22 mouse cellular contexts compared by ENCODE assay signal in the genomic region with DNA sequence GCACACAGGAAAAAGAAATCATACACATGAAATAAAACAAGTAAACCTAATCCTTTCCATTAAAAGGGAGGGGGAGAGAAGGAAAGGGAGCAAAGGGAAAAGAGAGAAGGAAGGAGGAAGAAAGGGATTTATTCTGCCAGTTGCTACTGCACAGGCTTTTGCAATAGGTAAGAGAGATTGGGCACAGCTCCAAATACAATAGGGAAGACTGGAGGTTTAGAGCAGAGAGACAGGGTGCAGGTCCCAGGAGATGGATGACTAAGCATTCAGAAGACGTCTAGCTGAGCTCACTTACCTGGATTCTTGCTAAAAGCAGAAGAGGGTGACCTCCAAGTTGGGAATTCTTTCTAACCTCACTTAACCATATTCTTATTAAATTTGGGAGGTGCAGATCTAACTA. TPM values are rescaled to one million over a fixed set of nuclear protein-coding genes. Genes with fewer than 3 reads are reported as not detected.
DNase-seq lines count a peak whose midpoint lies in the region; ATAC-seq and TF ChIP-seq lines count a peak whose summit lies in the region.
"Had no signal": no experiment of that assay in that cellular context is flagged by ENCODE, and none has a peak within 500 bp of the region (broad histone marks: within the 10 kb centered on the region; RNA-seq: fewer than 3 reads in every experiment).

No protein-coding gene starts in this region.

- H3K4me1 ChIP-seq in intestine, embryonic 16.5 days (ENCODE audit: control insufficient read depth, insufficient read depth, low read length) = no peaks in the 10 kb centered on the region
- H3K4me1 ChIP-seq in intestine, embryonic 15.5 days (replicated peaks) = no peaks in the 10 kb centered on the region
- H3K4me1 ChIP-seq in small intestine, adult 2 months (ENCODE audit: control insufficient read depth, insufficient read depth, insufficient read length, low read length) = peaks cover 6% of the 10 kb centered on the region; the same call in 1 of the 2 replicates
- H3K4me1 ChIP-seq: embryonic facial prominence, embryonic 13.5 days; forebrain, embryonic 10.5 days; hindbrain, embryonic 12.5 days had no signal

- 36% methylated on average over 1 of the region's 1 CpGs for WGBS in intestine, embryonic 16.5 days
- 45% methylated on average over 1 of the region's 1 CpGs for WGBS in intestine, embryonic 15.5 days
- WGBS in small intestine, adult 2 months = 11% methylated on average over 1 of the region's 1 CpGs

- H3K4me3 ChIP-seq in intestine, embryonic 16.5 days (ENCODE audit: low read length) = no peak overlapping the region
- H3K4me3 ChIP-seq in intestine, embryonic 15.5 days (replicated peaks) = no peak overlapping the region
- H3K4me3 ChIP-seq in small intestine, adult 2 months (ENCODE audit: low read depth, low read length) = no peak overlapping the region
- H3K4me3 ChIP-seq: embryonic facial prominence, embryonic 13.5 days; forebrain, embryonic 10.5 days; gastrocnemius, adult 2 months; hindbrain, embryonic 12.5 days had no signal

- no peak for TF ChIP-seq POLR2A in small intestine, adult 2 months (IDR thresholded peaks at IDR 0.05; ENCODE audit: low read depth, low read length)

- peak; percentile 53 for DNase-seq in lung, postnatal 25 days (ENCODE audit: low spot score)
- DNase-seq in lung, postnatal 14 days = no peak
- no peak for DNase-seq in layer of hippocampus, adult 9-10 months (ENCODE audit: low spot score)
- DNase-seq in Muller cell, postnatal 12 days (ENCODE audit: inconsistent ontology term) = no peak
- DNase-seq: adrenal gland, postnatal 14 days; cerebellum, adult 11-12 months; cerebellum, adult 9-10 months; cerebellum, postnatal 25 days; gastrocnemius, adult 2 months; gastrocnemius, postnatal 25 days; heart, adult 11 months; heart, postnatal 10 days; heart, postnatal 4 days had no signal

- H3K36me3 ChIP-seq in intestine, embryonic 16.5 days (ENCODE audit: control insufficient read depth, insufficient read depth, low read length) = no peaks in the 10 kb centered on the region
- H3K36me3 ChIP-seq in intestine, embryonic 15.5 days = no peaks in the 10 kb centered on the region
- H3K36me3 ChIP-seq in small intestine, adult 2 months (ENCODE audit: control insufficient read depth, insufficient read depth, low read length) = no peaks in the 10 kb centered on the region
- H3K36me3 ChIP-seq: embryonic facial prominence, embryonic 13.5 days; forebrain, embryonic 10.5 days; hindbrain, embryonic 12.5 days had no signal

- ATAC-seq in intestine, embryonic 16.5 days = 0 out of 2 replicates have a peak, but pooled peaks have one; percentile 38
- no peak for ATAC-seq in intestine, embryonic 15.5 days
- ATAC-seq: activated CD4-positive, CD25-positive, alpha-beta regulatory T cell, adult 4 months; forebrain, embryonic 14.5 days; Patski had no signal

- no peak overlapping the region for H3K9ac ChIP-seq in intestine, embryonic 16.5 days (ENCODE audit: low read depth, low read length)
- H3K9ac ChIP-seq in intestine, embryonic 15.5 days = no peak overlapping the region
- H3K9ac ChIP-seq: embryonic facial prominence, embryonic 13.5 days; hindbrain, embryonic 12.5 days had no signal

- TF ChIP-seq CTCF in small intestine, adult 2 months (IDR thresholded peaks at IDR 0.05; ENCODE audit: extremely low read depth, insufficient read length, insufficient replicate concordance, low read depth, low read length) = no peak

- no peak overlapping the region for H3K27ac ChIP-seq in intestine, embryonic 16.5 days (ENCODE audit: low read length)
- H3K27ac ChIP-seq in intestine, embryonic 15.5 days = no peak overlapping the region
- H3K27ac ChIP-seq in small intestine, adult 2 months (ENCODE audit: insufficient read depth, low read depth, low read length) = peak overlapping the region; percentile 52
- H3K27ac ChIP-seq: embryonic facial prominence, embryonic 13.5 days; forebrain, embryonic 10.5 days; gastrocnemius, adult 2 months; hindbrain, embryonic 12.5 days had no signal

- H3K9me3 ChIP-seq in intestine, embryonic 16.5 days (ENCODE audit: control insufficient read depth, low read length) = no peaks in the 10 kb centered on the region
- no peaks in the 10 kb centered on the region for H3K9me3 ChIP-seq in intestine, embryonic 15.5 days
- H3K9me3 ChIP-seq: embryonic facial prominence, embryonic 13.5 days; forebrain, embryonic 10.5 days; hindbrain, embryonic 12.5 days had no signal

- no peak overlapping the region for H3K4me2 ChIP-seq in intestine, embryonic 16.5 days (ENCODE audit: low read depth, low read length)
- H3K4me2 ChIP-seq in intestine, embryonic 15.5 days (replicated peaks) = no peak overlapping the region
- H3K4me2 ChIP-seq: embryonic facial prominence, embryonic 13.5 days; hindbrain, embryonic 12.5 days had no signal

- no peaks in the 10 kb centered on the region for H3K27me3 ChIP-seq in intestine, embryonic 16.5 days (replicated peaks; ENCODE audit: control insufficient read depth, insufficient read depth, low read length)
- H3K27me3 ChIP-seq in intestine, embryonic 15.5 days (replicated peaks) = no peaks in the 10 kb centered on the region
- no peaks in the 10 kb centered on the region for H3K27me3 ChIP-seq in small intestine, adult 2 months (ENCODE audit: control insufficient read depth, insufficient read depth, low read length)
- H3K27me3 ChIP-seq: embryonic facial prominence, embryonic 13.5 days; hindbrain, embryonic 12.5 days; Patski had no signal

RNA-seq across cellular contexts. Expression of a gene that starts 35.1 kb away (rescaled TPM):
- 101 and 114 TPM in 2 replicates for polyA plus RNA-seq in intestine, embryonic 16.5 days (2015; fragmentation: Nextera tagmentation; extraction: Ambion mirVana)
- 102 and 106 TPM in 2 replicates for polyA plus RNA-seq in intestine, embryonic 15.5 days (2015; fragmentation: Nextera tagmentation; extraction: Ambion mirVana)
- polyA plus RNA-seq in small intestine, adult 2 months (2012; rRNA removed) = 38.7 and 59.2 TPM in 2 replicates
